Mouse (Mus musculus) intestine, embryonic 14.5 days (tissue): ENCODE results near the gene Best3. TPM values are rescaled to one million over a fixed set of nuclear protein-coding genes. Genes with fewer than 3 reads are reported as not detected.
A peak's percentile ranks its signal among the peaks of the same experiment; 100 is the strongest.

ENCODE experiments used
- ATAC-seq: fragments of 200-750 bp; cut with Nextera tagmentation; replicated peaks from 2 replicates; pipeline ENCODE4 v1.8.0; 2017; ENCODE audit warnings: low read depth, moderate number of reproducible peaks, moderate TSS enrichment, moderate library complexity; ENCODE audit not compliant: low FRiP score, low TSS enrichment
- DNase-seq: peaks from one replicate; pipeline ENCODE4 v3.0.0-alpha.2; 2018; ENCODE audit warnings: low spot score
- H3K27ac ChIP-seq: fragments of 300-500 bp; sonication (generic); 2 replicates; pipeline ENCODE4 v1.5.1; 2014; ENCODE audit warnings: low read depth, mild to moderate bottlenecking, control low read depth
- H3K27me3 ChIP-seq: fragments of 300-500 bp; sonication (generic); replicated peaks from 2 replicates; pipeline ENCODE4 v1.6.1; 2014; ENCODE audit warnings: low read length, control low read depth; ENCODE audit not compliant: control insufficient read depth, insufficient read depth
- H3K36me3 ChIP-seq: fragments of 300-500 bp; sonication (generic); 2 replicates; pipeline ENCODE4 v1.6.1; 2014; ENCODE audit warnings: low read length, control low read depth; ENCODE audit not compliant: control insufficient read depth, insufficient read depth
- H3K4me1 ChIP-seq: fragments of 300-500 bp; sonication (generic); replicated peaks from 2 replicates; pipeline ENCODE4 v1.6.1; 2014; ENCODE audit warnings: low read length, control low read depth, mixed read lengths; ENCODE audit not compliant: control insufficient read depth, insufficient read depth
- H3K4me2 ChIP-seq: fragments of 300-500 bp; sonication (generic); 2 replicates; pipeline ENCODE4 v1.6.1; 2014; ENCODE audit warnings: low read length
- H3K4me3 ChIP-seq: fragments of 300-500 bp; sonication (generic); 2 replicates; pipeline ENCODE4 v1.5.1; 2014; ENCODE audit warnings: low read depth, low read length, control low read depth, mixed read lengths
- H3K9ac ChIP-seq: fragments of 300-500 bp; sonication (generic); 2 replicates; pipeline ENCODE4 v1.6.1; 2014; ENCODE audit warnings: mild to moderate bottlenecking, low read length
- H3K9me3 ChIP-seq: fragments of 300-500 bp; sonication (generic); 2 replicates; pipeline ENCODE4 v1.6.1; 2016; ENCODE audit warnings: low read length, control low read depth; ENCODE audit not compliant: control insufficient read depth
- WGBS: fragments of 180-500 bp; shearing (Covaris S2); extraction: QIAGEN DNeasy Blood & Tissue Kit; methylation state at CpG from one replicate; pipeline ENCODE4 v1.1.7; 2014; 5-methylcytosine and 5-hydroxymethylcytosine counted together
- polyA plus RNA-seq: library from polyadenylated mRNA; unstranded; fragments of >200 nt; fragmentation: Nextera tagmentation; extraction: Ambion mirVana; gene quantifications from 2 replicates; pipeline ENCODE4 v1.2.1, GENCODE M21; 2014

Best3 gene
- polyA plus RNA-seq, 1 experiment from 2014 or later, result 0.07 TPM

DNA sequence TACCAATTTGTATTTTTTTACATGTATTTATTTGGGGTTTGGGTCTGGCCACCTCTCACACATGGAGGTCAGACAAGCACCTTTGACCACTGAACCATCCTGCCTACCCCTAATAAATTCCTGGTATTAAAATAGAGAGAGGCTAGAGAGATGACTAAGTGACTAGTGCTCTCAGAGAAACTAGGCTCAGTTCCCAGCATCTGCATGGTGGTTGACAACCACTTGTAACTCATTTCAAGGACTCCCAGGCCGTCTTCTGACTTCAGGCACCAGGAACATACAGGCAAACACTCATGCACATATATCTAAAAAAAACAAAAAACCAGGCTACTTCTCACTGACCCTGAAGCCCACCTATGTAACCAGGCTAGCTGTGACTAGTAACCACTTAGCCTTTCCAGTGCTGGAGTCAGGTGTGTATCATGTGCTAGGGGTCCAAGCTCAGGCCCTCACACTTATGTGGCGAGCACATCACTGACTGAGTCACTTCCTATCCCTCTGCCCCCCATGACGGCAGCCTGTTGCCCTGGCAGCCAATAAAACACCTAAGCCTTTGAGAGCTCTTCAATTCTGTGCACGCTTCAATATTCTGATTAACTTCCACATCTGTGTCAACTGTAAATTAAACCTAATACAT, 64.0 kb downstream of the Best3 start:
- Histone ChIP-seq H3K9ac (no peak overlapping the region), H3K36me3 (peaks cover 70% of the 10 kb centered on the region), H3K27me3 (no peaks in the 10 kb centered on the region), H3K9me3 (no peaks in the 10 kb centered on the region), H3K27ac (no peak overlapping the region), H3K4me2 (no peak overlapping the region), H3K4me3 (no peak overlapping the region), H3K4me1 (no peaks in the 10 kb centered on the region)
- ATAC-seq (no peak), DNase-seq (no peak)
- WGBS, result 74% methylated on average over 4 of the region's 4 CpGs

DNA sequence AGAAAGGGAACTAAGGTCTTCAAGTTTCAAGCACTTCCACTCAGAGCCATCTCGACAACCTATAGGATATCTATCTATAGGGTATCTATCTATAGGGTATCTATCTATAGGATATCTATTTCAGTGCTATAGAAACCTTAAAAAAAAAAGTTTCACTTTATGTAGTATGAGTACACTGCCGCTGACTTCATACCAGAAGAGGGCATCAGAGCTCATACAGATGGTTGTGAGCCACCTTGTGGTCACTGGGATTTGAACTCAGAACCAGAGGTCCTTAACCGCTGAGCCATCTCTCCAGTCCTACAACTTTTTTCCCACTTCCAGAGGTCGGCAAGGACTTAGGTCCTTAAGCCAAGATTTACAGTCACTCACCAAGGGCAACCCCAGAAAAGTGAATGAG, 69.6 kb downstream of the Best3 start:
- H3K27ac ChIP-seq, result no peak overlapping the region
- H3K4me2 ChIP-seq, result no peak overlapping the region
- ATAC-seq, result no peak
- WGBS, result 91% methylated on average over 4 of the region's 4 CpGs
- H3K9me3 ChIP-seq, result no peaks in the 10 kb centered on the region
- peaks cover 4% of the 10 kb centered on the region; the same call in 1 of the 2 replicates for H3K4me1 ChIP-seq
- H3K36me3 ChIP-seq, result peaks cover 98% of the 10 kb centered on the region
- no peak overlapping the region for H3K4me3 ChIP-seq
- no peak for DNase-seq
- no peak overlapping the region for H3K9ac ChIP-seq
- H3K27me3 ChIP-seq, result no peaks in the 10 kb centered on the region

GRCm38 (mm10) chr10:117062894-117063253, 76.8 kb downstream of the Best3 start:
- Histone ChIP-seq H3K36me3 (peaks cover 42% of the 10 kb centered on the region), H3K27ac (no peak overlapping the region), H3K4me3 (peak overlapping the region; percentile 91), H3K4me1 (peaks cover 10% of the 10 kb centered on the region), H3K4me2 (peak overlapping the region; percentile 95), H3K9ac (peak overlapping the region; percentile 89), H3K27me3 (no peaks in the 10 kb centered on the region), H3K9me3 (no peaks in the 10 kb centered on the region)
- DNase-seq (peak; percentile 64), ATAC-seq (no peak)
- 3% methylated on average over 15 of the region's 15 CpGs for WGBS

GRCm38 (mm10) chr10:117063254-117064021, 77.3 kb downstream of the Best3 start, which contains the start of gene Cct2:
TSS of gene Cct2 (minus strand) at chr10:117063814.
- Histone ChIP-seq H3K4me1 (peaks cover 10% of the 10 kb centered on the region), H3K4me3 (peak within 1 kb of the TSS; percentile 91), H3K9me3 (no peaks in the 10 kb centered on the region), H3K36me3 (peaks cover 39% of the 10 kb centered on the region), H3K27me3 (no peaks in the 10 kb centered on the region), H3K4me2 (peak within 1 kb of the TSS; percentile 95), H3K9ac (peak within 1 kb of the TSS; percentile 89), H3K27ac (peak within 1 kb of the TSS; percentile 94)
- under 1% methylated on average over 68 of the region's 68 CpGs for WGBS
- peak; percentile 97 for DNase-seq
- peak; percentile 96 for ATAC-seq

- Histone ChIP-seq H3K27ac (peak overlapping the region; percentile 94), H3K4me2 (peak overlapping the region; percentile 60), H3K4me3 (peak overlapping the region; percentile 91), H3K27me3 (no peaks in the 10 kb centered on the region), H3K9ac (peak overlapping the region; percentile 69), H3K36me3 (peaks cover 32% of the 10 kb centered on the region), H3K9me3 (no peaks in the 10 kb centered on the region), H3K4me1 (peaks cover 10% of the 10 kb centered on the region)
- ATAC-seq, result peak; percentile 36; the same call in 1 of the 2 replicates
- WGBS, result 11% methylated on average over 7 of the region's 7 CpGs
- peak; percentile 69 for DNase-seq
Measured at GRCm38 (mm10) chr10:117064076-117064475, 78.0 kb downstream of the Best3 start.

DNA sequence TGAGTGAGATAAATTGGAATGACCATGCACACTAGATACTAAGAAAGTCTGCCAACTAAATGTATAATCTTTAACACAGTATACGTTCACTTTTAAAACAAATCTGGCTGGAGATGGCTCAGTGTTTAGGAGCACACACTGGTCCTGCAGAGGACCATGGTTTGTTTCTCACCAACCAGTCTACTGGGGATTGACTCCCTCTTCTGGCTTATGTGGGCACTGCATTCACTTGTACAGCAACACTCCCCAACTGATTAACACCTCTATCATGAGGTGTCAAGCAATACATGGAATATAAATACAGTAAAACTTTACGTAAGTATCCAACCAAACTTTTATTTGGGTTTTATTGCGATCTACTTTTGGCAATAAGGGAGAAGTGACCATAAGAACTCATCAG, 83.0 kb downstream of the Best3 start:
- Histone ChIP-seq H3K4me3 (no peak overlapping the region), H3K27me3 (no peaks in the 10 kb centered on the region), H3K4me1 (no peaks in the 10 kb centered on the region), H3K9me3 (no peaks in the 10 kb centered on the region), H3K36me3 (peaks cover 42% of the 10 kb centered on the region), H3K4me2 (no peak overlapping the region), H3K27ac (no peak overlapping the region), H3K9ac (no peak overlapping the region)
- ATAC-seq, result no peak
- no peak for DNase-seq
- 90% methylated on average over 3 of the region's 3 CpGs for WGBS

GRCm38 (mm10) chr10:117072191-117072888, 86.2 kb downstream of the Best3 start:
- DNase-seq (no peak), ATAC-seq (no peak)
- Histone ChIP-seq H3K9ac (no peak overlapping the region), H3K36me3 (peaks cover 71% of the 10 kb centered on the region), H3K9me3 (no peaks in the 10 kb centered on the region), H3K4me1 (no peaks in the 10 kb centered on the region), H3K27ac (no peak overlapping the region), H3K4me2 (no peak overlapping the region), H3K27me3 (no peaks in the 10 kb centered on the region), H3K4me3 (no peak overlapping the region)
- WGBS, result 94% methylated on average over 18 of the region's 18 CpGs

DNA sequence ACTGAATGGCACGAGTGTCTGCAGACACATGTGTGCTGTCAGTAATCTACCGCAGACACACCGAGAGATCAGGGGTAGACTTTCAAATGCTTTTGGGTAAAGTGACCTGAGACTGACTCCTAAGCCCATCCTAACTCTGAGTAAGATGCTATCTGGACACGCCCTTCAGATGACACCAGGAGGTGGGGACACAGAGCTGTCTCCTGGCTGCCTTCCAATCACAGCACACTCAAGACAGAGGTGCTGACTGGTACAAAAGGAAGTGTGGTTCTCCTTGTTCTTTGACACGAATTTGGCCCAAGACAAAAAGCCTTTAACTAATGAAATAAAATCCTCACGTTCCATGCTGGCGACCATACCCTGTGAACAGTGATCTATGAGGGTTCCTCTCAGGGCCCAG, 87.1 kb downstream of the Best3 start:
- Histone ChIP-seq H3K36me3 (peaks cover 73% of the 10 kb centered on the region), H3K9me3 (no peaks in the 10 kb centered on the region), H3K27ac (no peak overlapping the region), H3K4me2 (no peak overlapping the region), H3K9ac (no peak overlapping the region), H3K4me1 (no peaks in the 10 kb centered on the region), H3K4me3 (no peak overlapping the region), H3K27me3 (no peaks in the 10 kb centered on the region)
- whole genome bisulfite sequencing, result 86% methylated on average over 7 of the region's 7 CpGs
- no peak for ATAC-seq
- DNase-seq, result no peak
